Mouse (Mus musculus) hindbrain, embryonic 12.5 days (tissue): ENCODE data around the gene Matn3. TPM values are rescaled to one million over a fixed set of nuclear protein-coding genes. Genes with fewer than 3 reads are reported as not detected.
A peak's percentile ranks its signal among the peaks of the same experiment; 100 is the strongest.

Experiments
- ATAC-seq: fragments of 200-750 bp; cut with Nextera tagmentation; 2 replicates; pipeline ENCODE4 v1.8.0; 2017; ENCODE audit warnings: moderate TSS enrichment; ENCODE audit not compliant: low FRiP score
- H3K27ac ChIP-seq: fragments of 300-500 bp; sonication (generic); 2 replicates; pipeline ENCODE4 v1.5.1; 2016; ENCODE audit warnings: mild to moderate bottlenecking
- H3K27me3 ChIP-seq: fragments of 300-500 bp; sonication (generic); 2 replicates; pipeline ENCODE4 v1.6.1; 2016; ENCODE audit warnings: mild to moderate bottlenecking
- H3K36me3 ChIP-seq: fragments of 300-500 bp; sonication (generic); 2 replicates; pipeline ENCODE4 v1.6.1; 2016; ENCODE audit warnings: mild to moderate bottlenecking
- H3K4me1 ChIP-seq: fragments of 300-500 bp; sonication (generic); 2 replicates; pipeline ENCODE4 v1.6.1; 2016
- H3K4me2 ChIP-seq: fragments of 300-500 bp; sonication (generic); replicated peaks from 2 replicates; pipeline ENCODE4 v1.6.1; 2016; ENCODE audit warnings: mild to moderate bottlenecking
- H3K4me3 ChIP-seq: fragments of 300-500 bp; sonication (generic); 2 replicates; pipeline ENCODE4 v1.5.1; 2016; ENCODE audit warnings: mild to moderate bottlenecking
- H3K9ac ChIP-seq: fragments of 300-500 bp; sonication (generic); 2 replicates; pipeline ENCODE4 v1.6.1; 2016; ENCODE audit warnings: mild to moderate bottlenecking, moderate library complexity
- H3K9me3 ChIP-seq: fragments of 300-500 bp; sonication (generic); replicated peaks from 2 replicates; pipeline ENCODE4 v1.6.1; 2016; ENCODE audit warnings: mild to moderate bottlenecking
- WGBS: fragments of 180-500 bp; shearing (Covaris S2); methylation state at CpG from one replicate; pipeline ENCODE4 v1.1.7; 2016; 5-methylcytosine and 5-hydroxymethylcytosine counted together
- polyA plus RNA-seq: library from polyadenylated mRNA; unstranded; fragments of >200 nt; fragmentation: Nextera tagmentation; extraction: Ambion mirVana; gene quantifications from 2 replicates; pipeline ENCODE4 v1.2.1, GENCODE M21; 2016

Gene Matn3
- polyA plus RNA-seq, 1 experiment from 2014 or later, result 1.6 TPM

DNA sequence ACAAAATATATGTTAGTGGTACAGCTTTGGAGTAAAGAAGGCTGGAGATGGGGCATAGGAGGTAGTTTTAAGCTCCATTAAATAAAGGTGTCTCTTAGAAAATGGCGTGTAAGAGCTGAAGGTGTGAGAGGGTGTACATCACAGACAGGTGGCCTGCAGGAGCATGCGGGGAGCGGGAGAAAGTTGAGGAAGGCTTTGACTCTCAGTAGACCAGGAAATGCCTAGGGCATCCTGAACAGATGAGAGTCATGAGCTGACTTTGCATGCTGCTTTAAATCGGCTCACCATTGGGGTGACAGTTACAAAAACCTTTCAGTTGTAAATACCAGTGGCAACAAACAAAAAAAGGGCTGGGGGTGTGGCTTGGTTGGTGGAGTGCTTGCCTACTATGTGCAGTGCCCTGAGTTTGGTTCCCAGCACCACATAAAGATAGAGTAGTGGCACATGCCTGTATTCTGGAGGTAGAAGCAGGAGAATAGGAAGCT, 6.6 kb upstream of the Matn3 start:
- H3K27me3 ChIP-seq, result 0 out of 2 replicates have a peak, but pooled peaks cover 3% of the 10 kb centered on the region
- no peaks in the 10 kb centered on the region for H3K4me1 ChIP-seq
- no peak overlapping the region for H3K27ac ChIP-seq
- H3K9ac ChIP-seq, result no peak overlapping the region
- H3K9me3 ChIP-seq, result no peaks in the 10 kb centered on the region
- 73% methylated on average over 4 of the region's 4 CpGs for WGBS
- no peak overlapping the region for H3K4me3 ChIP-seq
- peaks cover 35% of the 10 kb centered on the region for H3K36me3 ChIP-seq
- ATAC-seq, result no peak
- H3K4me2 ChIP-seq, result no peak overlapping the region

GRCm38 (mm10) chr12:8941699-8942392, 5.9 kb upstream of the Matn3 start:
- Histone ChIP-seq H3K27ac (no peak overlapping the region), H3K9ac (no peak overlapping the region), H3K4me2 (no peak overlapping the region), H3K4me1 (no peaks in the 10 kb centered on the region), H3K36me3 (peaks cover 28% of the 10 kb centered on the region), H3K9me3 (no peaks in the 10 kb centered on the region), H3K27me3 (0 out of 2 replicates have a peak, but pooled peaks cover 3% of the 10 kb centered on the region), H3K4me3 (no peak overlapping the region)
- ATAC-seq, result no peak
- 75% methylated on average over 4 of the region's 4 CpGs for WGBS

DNA sequence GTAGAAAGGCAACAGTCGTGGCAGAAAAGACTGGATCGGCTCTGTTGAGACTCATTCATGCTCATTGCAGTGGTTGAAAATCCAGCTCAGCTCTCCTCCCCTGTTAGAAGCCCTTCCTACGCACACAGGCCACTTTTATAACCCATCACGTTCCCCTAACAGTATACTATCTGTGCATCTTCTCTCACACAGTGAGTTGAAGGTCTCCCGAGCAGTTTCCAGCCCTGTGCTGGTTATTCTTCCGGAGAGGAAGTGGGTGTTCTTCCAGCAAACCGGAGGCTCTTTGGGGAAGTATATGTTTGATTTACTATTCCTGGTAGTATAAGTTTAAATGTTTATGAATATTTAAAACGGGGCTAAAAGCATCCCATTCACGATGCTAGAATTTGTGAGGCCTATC, 566 bp upstream of the Matn3 start:
- 61% methylated on average over 9 of the region's 9 CpGs for WGBS
- Histone ChIP-seq H3K4me1 (peaks cover 10% of the 10 kb centered on the region), H3K27ac (no peak overlapping the region), H3K4me3 (no peak overlapping the region), H3K9me3 (no peaks in the 10 kb centered on the region), H3K4me2 (no peak overlapping the region), H3K9ac (no peak overlapping the region), H3K27me3 (peaks cover 10% of the 10 kb centered on the region; the same call in 1 of the 2 replicates), H3K36me3 (no peaks in the 10 kb centered on the region)
- no peak for ATAC-seq

GRCm38 (mm10) chr12:8953136-8953535, 5.4 kb downstream of the Matn3 start:
- H3K4me2 ChIP-seq, result no peak overlapping the region
- peaks cover 7% of the 10 kb centered on the region; the same call in 1 of the 2 replicates for H3K27me3 ChIP-seq
- WGBS, result 72% methylated on average over 10 of the region's 10 CpGs
- peaks cover 3% of the 10 kb centered on the region for H3K4me1 ChIP-seq
- no peak for ATAC-seq
- H3K9me3 ChIP-seq, result no peaks in the 10 kb centered on the region
- no peak overlapping the region for H3K27ac ChIP-seq
- H3K9ac ChIP-seq, result no peak overlapping the region
- no peak overlapping the region for H3K4me3 ChIP-seq
- H3K36me3 ChIP-seq, result no peaks in the 10 kb centered on the region

- ATAC-seq, result no peak
- Histone ChIP-seq H3K4me3 (no peak overlapping the region), H3K4me2 (no peak overlapping the region), H3K27me3 (no peaks in the 10 kb centered on the region; the same call in 1 of the 2 replicates), H3K9me3 (no peaks in the 10 kb centered on the region), H3K36me3 (no peaks in the 10 kb centered on the region), H3K27ac (0 out of 2 replicates have a peak overlapping the region, but pooled peaks have one; percentile 23), H3K9ac (no peak overlapping the region), H3K4me1 (no peaks in the 10 kb centered on the region)
- WGBS, result 45% methylated on average over 9 of the region's 9 CpGs
Measured at GRCm38 (mm10) chr12:8954161-8954561, 6.4 kb downstream of the Matn3 start.

- 53% methylated on average over 9 of the region's 9 CpGs for WGBS
- no peak overlapping the region for H3K9ac ChIP-seq
- H3K4me3 ChIP-seq, result no peak overlapping the region
- 0 out of 2 replicates have a peak, but pooled peaks cover 3% of the 10 kb centered on the region for H3K4me1 ChIP-seq
- H3K9me3 ChIP-seq, result no peaks in the 10 kb centered on the region
- H3K4me2 ChIP-seq, result no peak overlapping the region
- no peaks in the 10 kb centered on the region for H3K27me3 ChIP-seq
- H3K27ac ChIP-seq, result no peak overlapping the region
- no peaks in the 10 kb centered on the region for H3K36me3 ChIP-seq
- 0 out of 2 replicates have a peak, but pooled peaks have one; percentile 48 for ATAC-seq
Measured at GRCm38 (mm10) chr12:8961607-8962316, 14.0 kb downstream of the Matn3 start.

GRCm38 (mm10) chr12:8969828-8970227, 22.1 kb downstream of the Matn3 start:
- Histone ChIP-seq H3K4me1 (peaks cover 11% of the 10 kb centered on the region), H3K36me3 (no peaks in the 10 kb centered on the region), H3K9me3 (no peaks in the 10 kb centered on the region), H3K9ac (no peak overlapping the region), H3K27ac (no peak overlapping the region), H3K4me3 (no peak overlapping the region), H3K27me3 (no peaks in the 10 kb centered on the region), H3K4me2 (no peak overlapping the region)
- no peak for ATAC-seq
- WGBS, result 47% methylated on average over 9 of the region's 9 CpGs

DNA sequence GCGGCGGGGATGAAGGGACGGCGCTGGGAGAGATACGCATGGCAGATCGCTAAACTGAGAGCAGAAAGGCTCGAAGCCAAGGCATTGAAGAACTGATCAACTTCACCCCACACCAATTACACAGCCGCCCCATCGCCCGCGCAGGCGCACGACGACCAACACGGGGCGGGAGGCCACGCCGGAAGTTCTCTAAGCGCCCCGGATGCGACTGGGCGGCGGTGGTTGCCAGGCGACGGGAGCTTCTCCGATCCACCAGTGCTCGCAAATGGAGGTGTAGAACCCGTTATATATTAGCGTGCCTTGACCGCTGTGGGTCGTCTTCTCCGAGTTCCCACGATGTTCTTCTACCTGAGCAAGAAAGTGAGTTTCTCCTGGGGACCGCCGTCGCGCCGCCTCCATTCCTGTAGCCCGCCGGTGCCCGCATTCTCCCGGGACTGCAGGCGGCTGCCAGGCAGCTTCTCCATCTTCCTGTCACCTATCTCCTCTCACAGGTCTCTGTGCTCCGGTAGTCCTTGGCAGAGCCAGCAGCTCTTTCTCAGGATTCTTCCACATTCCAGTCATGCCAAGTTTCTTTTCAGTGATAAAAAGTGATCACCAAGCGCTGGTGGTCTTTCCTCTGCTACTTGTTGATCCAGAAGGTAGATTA, 26.2 kb downstream of the Matn3 start, which contains the start of gene Wdr35:
Gene Wdr35 (plus strand): TSS at position 73 of the 646 bp plus-strand sequence.
- peak; percentile 99 for ATAC-seq
- Histone ChIP-seq H3K4me2 (peak within 1 kb of the TSS; percentile 89), H3K36me3 (peaks cover 6% of the 10 kb centered on the region), H3K9me3 (no peaks in the 10 kb centered on the region), H3K27ac (peak within 1 kb of the TSS; percentile 42), H3K27me3 (no peaks in the 10 kb centered on the region), H3K4me1 (peaks cover 15% of the 10 kb centered on the region), H3K9ac (peak within 1 kb of the TSS; percentile 36), H3K4me3 (peak within 1 kb of the TSS; percentile 58)
- WGBS, result under 1% methylated on average over 45 of the region's 45 CpGs

- no peaks in the 10 kb centered on the region for H3K9me3 ChIP-seq
- 90% methylated on average over 3 of the region's 3 CpGs for WGBS
- no peak overlapping the region for H3K4me3 ChIP-seq
- no peak overlapping the region for H3K9ac ChIP-seq
- peaks cover 15% of the 10 kb centered on the region for H3K4me1 ChIP-seq
- H3K4me2 ChIP-seq, result peak overlapping the region; percentile 89; the same call in 1 of the 2 replicates
- H3K36me3 ChIP-seq, result peaks cover 8% of the 10 kb centered on the region
- no peak overlapping the region for H3K27ac ChIP-seq
- no peak for ATAC-seq
- no peaks in the 10 kb centered on the region for H3K27me3 ChIP-seq
Measured at GRCm38 (mm10) chr12:8975076-8975475, 27.3 kb downstream of the Matn3 start.

- Histone ChIP-seq H3K4me2 (no peak overlapping the region), H3K27me3 (no peaks in the 10 kb centered on the region), H3K4me1 (no peaks in the 10 kb centered on the region), H3K9me3 (no peaks in the 10 kb centered on the region), H3K27ac (no peak overlapping the region), H3K9ac (no peak overlapping the region), H3K36me3 (peaks cover 8% of the 10 kb centered on the region), H3K4me3 (no peak overlapping the region)
- no peak for ATAC-seq
- 72% methylated on average over 8 of the region's 8 CpGs for WGBS
Measured at GRCm38 (mm10) chr12:8993231-8993630, 45.5 kb downstream of the Matn3 start.

DNA sequence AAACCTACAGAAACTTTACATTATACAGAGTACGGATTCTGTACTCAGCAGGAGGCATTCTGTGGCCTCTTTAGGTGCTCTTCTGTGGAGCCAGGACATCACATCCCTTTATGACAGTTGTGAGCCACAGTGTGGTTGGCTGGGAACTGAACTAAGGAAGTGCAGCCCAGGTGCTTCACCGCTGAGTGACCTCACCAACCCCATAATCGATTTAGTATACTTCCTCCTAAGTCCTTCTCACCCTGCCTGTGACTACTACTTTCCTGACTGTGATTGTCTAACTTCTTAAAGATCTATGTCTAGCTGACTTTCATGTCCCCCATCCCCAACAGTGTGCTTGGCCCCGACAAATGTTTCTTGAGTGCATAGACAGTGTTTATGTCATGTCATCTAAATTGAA, 50.6 kb downstream of the Matn3 start:
- H3K27ac ChIP-seq, result no peak overlapping the region
- H3K4me1 ChIP-seq, result no peaks in the 10 kb centered on the region
- 95% methylated on average over 4 of the region's 4 CpGs for WGBS
- no peak overlapping the region for H3K9ac ChIP-seq
- H3K27me3 ChIP-seq, result no peaks in the 10 kb centered on the region
- H3K9me3 ChIP-seq, result no peaks in the 10 kb centered on the region
- H3K4me3 ChIP-seq, result no peak overlapping the region
- peaks cover 10% of the 10 kb centered on the region for H3K36me3 ChIP-seq
- ATAC-seq, result no peak
- no peak overlapping the region for H3K4me2 ChIP-seq

- no peak overlapping the region for H3K4me2 ChIP-seq
- H3K27ac ChIP-seq, result no peak overlapping the region
- peaks cover 11% of the 10 kb centered on the region; the same call in 1 of the 2 replicates for H3K36me3 ChIP-seq
- 14% methylated on average over 5 of the region's 5 CpGs for WGBS
- H3K4me1 ChIP-seq, result no peaks in the 10 kb centered on the region
- ATAC-seq, result 0 out of 2 replicates have a peak, but pooled peaks have one; percentile 40
- H3K27me3 ChIP-seq, result no peaks in the 10 kb centered on the region
- no peak overlapping the region for H3K9ac ChIP-seq
- no peak overlapping the region for H3K4me3 ChIP-seq
- H3K9me3 ChIP-seq, result no peaks in the 10 kb centered on the region
Measured at GRCm38 (mm10) chr12:9002038-9002648, 54.4 kb downstream of the Matn3 start.
